Comparison of ENCODE assay signal across 18 mouse cellular contexts in genomic region chr1:34775870-34776269, GRCm38 (mm10).
DNase-seq lines count a peak whose midpoint lies in the region; ATAC-seq and TF ChIP-seq lines count a peak whose summit lies in the region.
"Had no signal": no experiment of that assay in that cellular context is flagged by ENCODE, and none has a peak within 500 bp of the region (broad histone marks: within the 10 kb centered on the region; RNA-seq: fewer than 3 reads in every experiment).

No protein-coding gene starts in this region.

- intact Hi-C loops in heart, postnatal 10 days (cut with DNase I), result no loop called here

- H3K9me3 ChIP-seq in forebrain, embryonic 14.5 days (replicated peaks; ENCODE audit: control insufficient read depth, low read length), result no peaks in the 10 kb centered on the region
- no peaks in the 10 kb centered on the region for H3K9me3 ChIP-seq in forebrain, embryonic 11.5 days (ENCODE audit: control insufficient read depth, low read length)
- H3K9me3 ChIP-seq in forebrain, embryonic 16.5 days (ENCODE audit: control insufficient read depth, low read length), result no peaks in the 10 kb centered on the region; the same call in 1 of the 2 replicates
- H3K9me3 ChIP-seq: embryonic facial prominence, embryonic 15.5 days had no signal

- TF ChIP-seq POLR2A in brain, embryonic 14.5 days (IDR thresholded peaks at IDR 0.05; ENCODE audit: borderline replicate concordance, extremely low read depth, insufficient read depth, insufficient read length, poor library complexity, severe bottlenecking), result no peak

- H3K4me2 ChIP-seq in forebrain, embryonic 14.5 days (ENCODE audit: low read length), result no peak overlapping the region
- H3K4me2 ChIP-seq in forebrain, embryonic 11.5 days (ENCODE audit: low read depth, low read length, severe bottlenecking), result no peak overlapping the region
- H3K4me2 ChIP-seq in forebrain, embryonic 16.5 days (ENCODE audit: low read length), result no peak overlapping the region
- H3K4me2 ChIP-seq: embryonic facial prominence, embryonic 13.5 days; embryonic facial prominence, embryonic 15.5 days had no signal

- WGBS in forebrain, embryonic 14.5 days, result 77% methylated on average over 3 of the region's 3 CpGs
- 85% methylated on average over 3 of the region's 3 CpGs for WGBS in forebrain, embryonic 11.5 days
- WGBS in forebrain, embryonic 16.5 days, result 68% methylated on average over 3 of the region's 3 CpGs

- TF ChIP-seq CTCF in brain, embryonic 14.5 days (IDR thresholded peaks at IDR 0.05; ENCODE audit: borderline replicate concordance, extremely low read depth, insufficient read depth, insufficient read length), result no peak

- H3K27ac ChIP-seq in forebrain, embryonic 14.5 days (ENCODE audit: low read depth, low read length), result no peak overlapping the region
- H3K27ac ChIP-seq in forebrain, embryonic 11.5 days (ENCODE audit: low read depth, low read length), result no peak overlapping the region
- H3K27ac ChIP-seq in forebrain, embryonic 16.5 days (ENCODE audit: low read length), result peak overlapping the region; percentile 63
- H3K27ac ChIP-seq: embryonic facial prominence, embryonic 13.5 days; embryonic facial prominence, embryonic 15.5 days had no signal

- H3K27me3 ChIP-seq in forebrain, embryonic 14.5 days (replicated peaks; ENCODE audit: control insufficient read depth, insufficient read depth, low read length), result no peaks in the 10 kb centered on the region
- H3K27me3 ChIP-seq in forebrain, embryonic 11.5 days (ENCODE audit: control insufficient read depth, insufficient read depth, low read length), result no peaks in the 10 kb centered on the region
- no peaks in the 10 kb centered on the region for H3K27me3 ChIP-seq in forebrain, embryonic 16.5 days (replicated peaks; ENCODE audit: control insufficient read depth, insufficient read depth, low read length)
- H3K27me3 ChIP-seq: embryonic facial prominence, embryonic 13.5 days; embryonic facial prominence, embryonic 15.5 days had no signal

- peak; percentile 19 for DNase-seq in forebrain, embryonic 14.5 days (ENCODE audit: low spot score)
- DNase-seq in forebrain, embryonic 11.5 days (ENCODE audit: low spot score), result no peak
- DNase-seq in brain, embryonic 14.5 days (ENCODE audit: low read depth), result peak; percentile 35
- DNase-seq in ovary, postnatal 14 days (ENCODE audit: low spot score), result no peak
- no peak for DNase-seq in heart, postnatal 10 days
- DNase-seq: adrenal gland, adult 2 months; adrenal gland, postnatal 10 days; adrenal gland, postnatal 25 days; cerebellum, adult 11-12 months; cerebellum, adult 2 months; cerebellum, adult 9-10 months; cerebellum, postnatal 14 days; cerebellum, postnatal 36 days; embryo, embryonic 11 days had no signal

- H3K36me3 ChIP-seq in forebrain, embryonic 14.5 days (ENCODE audit: control insufficient read depth, insufficient read depth, low read length), result no peaks in the 10 kb centered on the region
- H3K36me3 ChIP-seq in forebrain, embryonic 11.5 days (ENCODE audit: control insufficient read depth, insufficient read depth, low read length), result no peaks in the 10 kb centered on the region
- no peaks in the 10 kb centered on the region for H3K36me3 ChIP-seq in forebrain, embryonic 16.5 days (ENCODE audit: control insufficient read depth, insufficient read depth)
- H3K36me3 ChIP-seq: embryonic facial prominence, embryonic 13.5 days; embryonic facial prominence, embryonic 15.5 days had no signal

- no peak overlapping the region for H3K9ac ChIP-seq in forebrain, embryonic 14.5 days (ENCODE audit: low read length)
- no peak overlapping the region for H3K9ac ChIP-seq in forebrain, embryonic 11.5 days (ENCODE audit: low read length)
- H3K9ac ChIP-seq in forebrain, embryonic 16.5 days (replicated peaks; ENCODE audit: low read depth, low read length), result no peak overlapping the region
- H3K9ac ChIP-seq: embryonic facial prominence, embryonic 13.5 days; embryonic facial prominence, embryonic 15.5 days had no signal

- no peak overlapping the region for H3K4me3 ChIP-seq in forebrain, embryonic 14.5 days (ENCODE audit: low read depth, low read length)
- no peak overlapping the region for H3K4me3 ChIP-seq in forebrain, embryonic 11.5 days (ENCODE audit: low read depth, low read length)
- H3K4me3 ChIP-seq in forebrain, embryonic 16.5 days (replicated peaks; ENCODE audit: low read length), result no peak overlapping the region
- H3K4me3 ChIP-seq: embryonic facial prominence, embryonic 13.5 days; embryonic facial prominence, embryonic 15.5 days; erythroblast, embryonic 14.5 days had no signal

- no peak for ATAC-seq in forebrain, embryonic 14.5 days
- no peak for ATAC-seq in forebrain, embryonic 11.5 days (replicated peaks; ENCODE audit: low FRiP score)
- ATAC-seq in forebrain, embryonic 16.5 days, result peak; percentile 82

- H3K4me1 ChIP-seq in forebrain, embryonic 14.5 days (ENCODE audit: control insufficient read depth, insufficient read depth, low read length), result no peaks in the 10 kb centered on the region
- H3K4me1 ChIP-seq in forebrain, embryonic 11.5 days (replicated peaks; ENCODE audit: control insufficient read depth, insufficient read depth, low read length), result no peaks in the 10 kb centered on the region
- H3K4me1 ChIP-seq in forebrain, embryonic 16.5 days (replicated peaks; ENCODE audit: control insufficient read depth, insufficient read depth, low read length), result no peaks in the 10 kb centered on the region
- H3K4me1 ChIP-seq: embryonic facial prominence, embryonic 13.5 days; embryonic facial prominence, embryonic 15.5 days had no signal

Comparison
In these comparisons a context has a peak if more than half of its experiments do, and no peak if none do; other contexts are left out.
1. DNase-seq: peak in forebrain, embryonic 14.5 days (single experiment) and brain, embryonic 14.5 days (single experiment); none in forebrain, embryonic 11.5 days (single experiment), ovary, postnatal 14 days (single experiment) and heart, postnatal 10 days (0 of 2).